Mouse (Mus musculus): ENCODE results near the gene B3galnt1. TPM values are rescaled to one million over a fixed set of nuclear protein-coding genes. Genes with fewer than 3 reads are reported as not detected.
A peak's percentile ranks its signal among the peaks of the same experiment; 100 is the strongest.

The B3galnt1 gene
- total and polyA plus RNA-seq, 3 experiments = 0.08 TPM; not detected in 2

GRCm38 (mm10) chr3:69525072-69525529 lies 73.7 kb downstream of the B3galnt1 start:
- no peak overlapping the region for H3K9ac ChIP-seq (ENCODE audit: insufficient read depth, low read depth)
- TF ChIP-seq GABPA (IDR thresholded peaks at IDR 0.05; ENCODE audit: insufficient replicate concordance, low read depth, low read length) (no peak), POLR2AphosphoS2 (IDR thresholded peaks at IDR 0.05; ENCODE audit: low read depth, low read length) (no peak), NRF1 (IDR thresholded peaks at IDR 0.05; ENCODE audit: low read depth, low read length) (no peak), EP300 (IDR thresholded peaks at IDR 0.05; ENCODE audit: low read length) (0 out of 2 replicates have a peak, but pooled peaks have one; percentile 29)
- peaks cover 4 to 14% of the 10 kb centered on the region in 2 experiments; a peak in 2 of 4 replicates for H3K4me1 ChIP-seq (ENCODE audit: control insufficient read depth in 1 of 2, insufficient read depth in 2 of 2)
- no peaks in the 10 kb centered on the region for H3K27me3 ChIP-seq (replicated peaks)
- in situ Hi-C loops (cut with MboI; ENCODE audit: low pct_ligation_motif_present, low pct_unique_long_range_greater_than_20kb, low sequenced_read_pairs) (no loop called here), dilution Hi-C loops (cut with MboI; ENCODE audit: extremely low pct_ligation_motif_present, extremely low pct_unique_long_range_greater_than_20kb, low sequenced_read_pairs) (no loop called here)
- no peak overlapping the region for H3K4me2 ChIP-seq (ENCODE audit: insufficient read depth, low read depth, poor library complexity, severe bottlenecking)
- peaks cover 5% of the 10 kb centered on the region for H3K9me3 ChIP-seq (replicated peaks; ENCODE audit: low read length)
- H3K79me2 ChIP-seq (replicated peaks; ENCODE audit: control insufficient read depth, extremely low read depth, insufficient read depth, poor library complexity, severe bottlenecking) = no peaks in the 10 kb centered on the region
- no peak overlapping the region for H3K4me3 ChIP-seq (replicated peaks in 1 of 3; ENCODE audit: low read depth in 2 of 3, low read length in 2 of 3, poor library complexity in 1 of 3)
- peak; percentile 33 for DNase-seq (ENCODE audit: extremely low read depth)
- H3K36me3 ChIP-seq (replicated peaks in 1 of 2; ENCODE audit: control insufficient read depth in 1 of 2, insufficient read depth in 1 of 2, low read length in 1 of 2) = no peaks in the 10 kb centered on the region
- H3K27ac ChIP-seq (ENCODE audit: insufficient read depth, low read depth) = no peak overlapping the region

GRCm38 (mm10) chr3:69524356-69525071 lies 74.2 kb downstream of the B3galnt1 start:
- in situ Hi-C loops (cut with MboI; ENCODE audit: low pct_ligation_motif_present, low pct_unique_long_range_greater_than_20kb, low sequenced_read_pairs) = no loop called here
- H3K36me3 ChIP-seq (replicated peaks in 1 of 2; ENCODE audit: control insufficient read depth in 1 of 2, insufficient read depth in 1 of 2, low read length in 1 of 2) = no peaks in the 10 kb centered on the region
- no peaks in the 10 kb centered on the region for H3K79me2 ChIP-seq (replicated peaks; ENCODE audit: control insufficient read depth, extremely low read depth, insufficient read depth, poor library complexity, severe bottlenecking)
- H3K4me3 ChIP-seq (replicated peaks in 1 of 3; ENCODE audit: low read depth in 2 of 3, low read length in 2 of 3, poor library complexity in 1 of 3) = no peak overlapping the region
- H3K4me2 ChIP-seq (ENCODE audit: insufficient read depth, low read depth, poor library complexity, severe bottlenecking) = no peak overlapping the region
- peaks cover 4 to 14% of the 10 kb centered on the region in 2 experiments; a peak in 2 of 4 replicates for H3K4me1 ChIP-seq (ENCODE audit: control insufficient read depth in 1 of 2, insufficient read depth in 2 of 2)
- DNase-seq (ENCODE audit: extremely low read depth) = peak; percentile 2
- no peak for TF ChIP-seq PAX5 (IDR thresholded peaks at IDR 0.05; ENCODE audit: low read length)
- TF ChIP-seq SMC3 (IDR thresholded peaks at IDR 0.05; ENCODE audit: low read depth, low read length) = no peak
- TF ChIP-seq POLR2A (IDR thresholded peaks at IDR 0.05; ENCODE audit: low read depth, low read length) = no peak
- dilution Hi-C loops (cut with MboI; ENCODE audit: extremely low pct_ligation_motif_present, extremely low pct_unique_long_range_greater_than_20kb, low sequenced_read_pairs) = no loop called here
- H3K9me3 ChIP-seq (replicated peaks; ENCODE audit: low read length) = peaks cover 5% of the 10 kb centered on the region
- H3K27ac ChIP-seq (ENCODE audit: insufficient read depth, low read depth) = no peak overlapping the region
- no peaks in the 10 kb centered on the region for H3K27me3 ChIP-seq (replicated peaks)
- no peak overlapping the region for H3K9ac ChIP-seq (ENCODE audit: insufficient read depth, low read depth)

Other genes starting within 250 kb of the B3galnt1 start
- gene Nmd3, start 123.0 kb upstream of the B3galnt1 start, total RNA-seq (2012; rRNA removed) = 154 and 177 TPM in 2 replicates
- gene Nmd3, start 123.0 kb upstream of the B3galnt1 start, total RNA-seq (2014; rRNA removed) = 128 and 161 TPM in 2 replicates
- gene Nmd3, start 123.0 kb upstream of the B3galnt1 start, polyA plus RNA-seq (2012; ENCODE audit: insufficient read length, low read depth) = 247 and 291 TPM in 2 replicates